Mouse (Mus musculus) lung, adult 2 months (tissue): ENCODE data around the gene Odf3.

ENCODE experiments used
- CTCF ChIP-seq: fragments of 200-500 bp; IDR thresholded peaks from 2 replicates; pipeline ENCODE4 v1.5.1; 2011; ENCODE audit warnings: mild to moderate bottlenecking, low read length, control low read depth; ENCODE audit not compliant: insufficient read depth
- POLR2A ChIP-seq: fragments of 200-500 bp; IDR thresholded peaks from 2 replicates; pipeline ENCODE4 v1.6.1; 2011; ENCODE audit warnings: low read depth, mild to moderate bottlenecking, control low read depth, low read length, borderline replicate concordance; ENCODE audit errors: extremely low read depth

GRCm38 (mm10) chr7:140851916-140852315 is 4.3 kb downstream of the Odf3 start:
- no peak for TF ChIP-seq POLR2A
- no peak for TF ChIP-seq CTCF
